Mouse (Mus musculus): ENCODE measurements around the gene Traf6. TPM values are rescaled to one million over a fixed set of nuclear protein-coding genes. Genes with fewer than 3 reads are reported as not detected.

Traf6 gene
- total RNA-seq, 2 experiments from 2014 or later: 10.2 to 11.4 TPM

Other genes with a start within 250 kb of the Traf6 start
- not detected for gene Rag2, start 53.7 kb upstream of the Traf6 start, total RNA-seq (2021)
- gene Rag1, start 28.9 kb upstream of the Traf6 start, total RNA-seq (2021): not detected
- gene B230118H07Rik, start 28.9 kb upstream of the Traf6 start, total RNA-seq (2021): 10 to 100 TPM; 81.0 to 87.2 TPM
- under 1 TPM; 0.16 to 0.19 TPM for gene Prr5l, start 204.6 kb downstream of the Traf6 start, total RNA-seq (2021)
- gene Commd9, start 207.8 kb downstream of the Traf6 start, total RNA-seq (2021): 10 to 100 TPM; 33.2 to 41.1 TPM

All from gastrocnemius, adult 18-20 months (tissue).